Mouse (Mus musculus) retina, postnatal 1 day (tissue): ENCODE results near the gene Bcap31.

ENCODE experiments used
- DNase-seq: peaks from one replicate; pipeline ENCODE4 v3.0.0-alpha.2; 2012

The Bcap31 gene

GRCm38 (mm10) chrX:73675231-73675630, 40.7 kb downstream of the Bcap31 start:
- DNase-seq: no peak

GRCm38 (mm10) chrX:73673968-73674661, 41.9 kb downstream of the Bcap31 start:
- peak; percentile 72 for DNase-seq

GRCm38 (mm10) chrX:73673619-73673967, 42.4 kb downstream of the Bcap31 start:
- DNase-seq: no peak

GRCm38 (mm10) chrX:73672879-73673618, 42.9 kb downstream of the Bcap31 start, which contains the start of gene Slc6a8:
Gene Slc6a8 (plus strand): TSS chrX:73673150.
- peak; percentile 87 for DNase-seq

- peak; percentile 78 for DNase-seq
Observed at GRCm38 (mm10) chrX:73672031-73672431, 43.9 kb downstream of the Bcap31 start.

- peak; percentile 37 for DNase-seq
Observed at GRCm38 (mm10) chrX:73663143-73663542, 52.8 kb downstream of the Bcap31 start.

GRCm38 (mm10) chrX:73660284-73660665, 55.7 kb downstream of the Bcap31 start:
- no peak for DNase-seq

GRCm38 (mm10) chrX:73659575-73660283, 56.2 kb downstream of the Bcap31 start, which contains the start of gene Pnck:
Gene Pnck (minus strand): TSS chrX:73660117.
- DNase-seq: peak; percentile 65

GRCm38 (mm10) chrX:73658936-73659574, 56.9 kb downstream of the Bcap31 start:
- peak; percentile 12 for DNase-seq

GRCm38 (mm10) chrX:73658391-73658790, 57.6 kb downstream of the Bcap31 start:
- DNase-seq: no peak

GRCm38 (mm10) chrX:73655529-73655928, 60.4 kb downstream of the Bcap31 start:
- DNase-seq: peak; percentile 50

- DNase-seq: peak; percentile 80
Observed at GRCm38 (mm10) chrX:73654177-73654576, 61.8 kb downstream of the Bcap31 start.

GRCm38 (mm10) chrX:73653392-73653791, 62.6 kb downstream of the Bcap31 start:
- DNase-seq: no peak

- no peak for DNase-seq
Observed at GRCm38 (mm10) chrX:73650869-73651268, 65.1 kb downstream of the Bcap31 start.

GRCm38 (mm10) chrX:73645121-73645520, 70.9 kb downstream of the Bcap31 start:
- no peak for DNase-seq

- DNase-seq: peak; percentile 49
Observed at GRCm38 (mm10) chrX:73639901-73640469, 76.0 kb downstream of the Bcap31 start.

GRCm38 (mm10) chrX:73639255-73639675, 76.7 kb downstream of the Bcap31 start, which contains the start of gene Dusp9:
Gene Dusp9 (plus strand): TSS chrX:73639419.
- peak; percentile 77 for DNase-seq

GRCm38 (mm10) chrX:73637415-73637814, 78.6 kb downstream of the Bcap31 start:
- peak; percentile 29 for DNase-seq
